Mouse (Mus musculus) myocyte (in vitro differentiated cells): ENCODE measurements at regions not wholly inside any gene's neighbourhood (a gene's known extent, or its start where the extent isn't known, plus 50 kb on each side); places are given as distances from the start of the nearest gene placed in this dataset.

Experiments used
- CEBPB ChIP-seq: IDR thresholded peaks from 2 replicates; pipeline ENCODE4 v1.6.1; 2011; ENCODE audit warnings: mild to moderate bottlenecking, moderate library complexity; ENCODE audit not compliant: poor library complexity, insufficient read depth, severe bottlenecking
- E2F4 ChIP-seq: IDR thresholded peaks from one replicate; pipeline ENCODE4 v1.6.1; 2011; ENCODE audit warnings: mild to moderate bottlenecking, control low read depth, moderate library complexity; ENCODE audit not compliant: insufficient read depth
- MAX ChIP-seq: IDR thresholded peaks from one replicate; pipeline ENCODE4 v1.6.1; 2011; ENCODE audit warnings: low read depth, mild to moderate bottlenecking, control low read depth
- MYOD1 ChIP-seq, 3 experiments: IDR thresholded peaks; one replicate each; pipeline ENCODE4 v1.6.1; 2011; ENCODE audit warnings: control low read depth in 2 of 3, low read depth in 2 of 3, mild to moderate bottlenecking in 2 of 3, moderate library complexity in 1 of 3; ENCODE audit not compliant: insufficient read length in 2 of 3, control insufficient read depth in 1 of 3
- MYOG ChIP-seq, 3 experiments: IDR thresholded peaks; one replicate each; pipeline ENCODE4 v1.6.1; 2011; ENCODE audit warnings: control low read depth in 2 of 3, low read depth in 2 of 3, mild to moderate bottlenecking in 2 of 3; ENCODE audit not compliant: insufficient read length in 2 of 3, control insufficient read depth in 1 of 3, insufficient read depth in 1 of 3
- POLR2A ChIP-seq: IDR thresholded peaks from one replicate; pipeline ENCODE4 v1.6.1; 2011; ENCODE audit warnings: low read depth, mild to moderate bottlenecking, control low read depth, moderate library complexity; ENCODE audit not compliant: insufficient read length
- POLR2AphosphoS2 ChIP-seq: IDR thresholded peaks from one replicate; pipeline ENCODE4 v1.6.1; 2011; ENCODE audit warnings: low read depth, control low read depth; ENCODE audit not compliant: insufficient read length
- REST ChIP-seq: IDR thresholded peaks from one replicate; pipeline ENCODE4 v1.6.1; 2011; ENCODE audit warnings: mild to moderate bottlenecking, control low read depth, moderate library complexity; ENCODE audit not compliant: insufficient read depth, insufficient read length
- USF1 ChIP-seq: IDR thresholded peaks from one replicate; pipeline ENCODE4 v1.6.1; 2011; ENCODE audit warnings: low read depth, mild to moderate bottlenecking, control low read depth, moderate library complexity

DNA sequence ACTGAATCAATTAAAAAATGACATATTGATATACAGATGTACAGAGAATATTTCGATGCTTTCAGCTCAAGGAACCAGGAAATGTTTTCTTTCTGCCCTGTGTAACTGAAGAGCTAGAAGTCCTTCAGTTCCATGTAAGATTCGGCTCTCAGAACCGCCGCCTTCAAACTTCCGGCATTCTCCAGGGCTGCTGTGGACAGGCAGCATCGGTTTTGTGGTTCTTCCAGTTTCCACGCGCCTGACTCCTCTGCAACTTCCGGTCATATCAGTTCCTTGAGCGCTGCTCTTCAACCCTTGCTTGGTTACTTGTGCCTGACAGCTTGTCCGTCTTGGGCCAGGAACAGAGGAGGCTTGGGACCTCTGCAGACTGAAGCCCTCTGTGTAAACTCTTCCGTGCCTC, 53.0 kb upstream of the Cep78 start:
- TF ChIP-seq POLR2A (no peak), CEBPB (no peak), E2F4 (no peak), MYOD1 (IDR thresholded peaks at IDR 0.05; ENCODE audit: control insufficient read depth in 1 of 3, insufficient read length in 2 of 3, low read depth in 2 of 3) (no peak), POLR2AphosphoS2 (no peak), USF1 (no peak), MAX (no peak), REST (no peak), MYOG (IDR thresholded peaks at IDR 0.05; ENCODE audit: control insufficient read depth in 1 of 3, insufficient read depth in 1 of 3, insufficient read length in 2 of 3, low read depth in 2 of 3) (no peak)
